Mouse (Mus musculus) myocyte (in vitro differentiated cells): Measurements from ENCODE around the gene Dnase1l2. TPM values are rescaled to one million over a fixed set of nuclear protein-coding genes. Genes with fewer than 3 reads are reported as not detected.

Source experiments
- H3K27me3 ChIP-seq: one replicate; pipeline ENCODE4 v1.6.1; 2011; ENCODE audit not compliant: control insufficient read depth, insufficient read depth, insufficient read length
- H3K36me3 ChIP-seq: one replicate; pipeline ENCODE4 v1.6.1; 2011; ENCODE audit not compliant: control insufficient read depth, insufficient read depth
- H3K4me2 ChIP-seq: one replicate; pipeline ENCODE4 v1.6.1; 2011; ENCODE audit warnings: low read depth, control low read depth
- H3K4me3 ChIP-seq: one replicate; pipeline ENCODE4 v1.5.1; 2011; ENCODE audit warnings: mild to moderate bottlenecking, control low read depth, moderate library complexity
- H3K79me2 ChIP-seq: one replicate; pipeline ENCODE4 v1.6.1; 2011; ENCODE audit not compliant: control insufficient read depth, insufficient read depth
- H3ac ChIP-seq: one replicate; pipeline ENCODE4 v1.6.1; 2011; ENCODE audit not compliant: control insufficient read depth, insufficient read length
- CEBPB ChIP-seq: IDR thresholded peaks from 2 replicates; pipeline ENCODE4 v1.6.1; 2011; ENCODE audit warnings: mild to moderate bottlenecking, moderate library complexity; ENCODE audit not compliant: poor library complexity, insufficient read depth, severe bottlenecking
- E2F4 ChIP-seq: IDR thresholded peaks from one replicate; pipeline ENCODE4 v1.6.1; 2011; ENCODE audit warnings: mild to moderate bottlenecking, control low read depth, moderate library complexity; ENCODE audit not compliant: insufficient read depth
- MAX ChIP-seq: IDR thresholded peaks from one replicate; pipeline ENCODE4 v1.6.1; 2011; ENCODE audit warnings: low read depth, mild to moderate bottlenecking, control low read depth
- MYOD1 ChIP-seq, 3 experiments: IDR thresholded peaks; one replicate each; pipeline ENCODE4 v1.6.1; 2011; ENCODE audit warnings: control low read depth in 2 of 3, low read depth in 2 of 3, mild to moderate bottlenecking in 2 of 3, moderate library complexity in 1 of 3; ENCODE audit not compliant: insufficient read length in 2 of 3, control insufficient read depth in 1 of 3
- MYOG ChIP-seq, 3 experiments: IDR thresholded peaks; one replicate each; pipeline ENCODE4 v1.6.1; 2011; ENCODE audit warnings: control low read depth in 2 of 3, low read depth in 2 of 3, mild to moderate bottlenecking in 2 of 3; ENCODE audit not compliant: insufficient read length in 2 of 3, control insufficient read depth in 1 of 3, insufficient read depth in 1 of 3
- POLR2A ChIP-seq: IDR thresholded peaks from one replicate; pipeline ENCODE4 v1.6.1; 2011; ENCODE audit warnings: low read depth, mild to moderate bottlenecking, control low read depth, moderate library complexity; ENCODE audit not compliant: insufficient read length
- POLR2AphosphoS2 ChIP-seq: IDR thresholded peaks from one replicate; pipeline ENCODE4 v1.6.1; 2011; ENCODE audit warnings: low read depth, control low read depth; ENCODE audit not compliant: insufficient read length
- REST ChIP-seq: IDR thresholded peaks from one replicate; pipeline ENCODE4 v1.6.1; 2011; ENCODE audit warnings: mild to moderate bottlenecking, control low read depth, moderate library complexity; ENCODE audit not compliant: insufficient read depth, insufficient read length
- SRF ChIP-seq: IDR thresholded peaks from one replicate; pipeline ENCODE4 v1.6.1; 2011; ENCODE audit warnings: low read depth; ENCODE audit not compliant: control insufficient read depth, insufficient read length
- TCF12 ChIP-seq: IDR thresholded peaks from one replicate; pipeline ENCODE4 v1.6.1; 2011; ENCODE audit warnings: mild to moderate bottlenecking, control low read depth; ENCODE audit not compliant: poor library complexity, insufficient read depth, severe bottlenecking
- TCF3 ChIP-seq: IDR thresholded peaks from one replicate; pipeline ENCODE4 v1.6.1; 2011; ENCODE audit warnings: low read depth, control low read depth; ENCODE audit not compliant: insufficient read length
- USF1 ChIP-seq: IDR thresholded peaks from one replicate; pipeline ENCODE4 v1.6.1; 2011; ENCODE audit warnings: low read depth, mild to moderate bottlenecking, control low read depth, moderate library complexity
- polyA plus RNA-seq: library from polyadenylated mRNA; unstranded; fragments of >200 nt; fragmentation: generic; extraction: Trizol; gene quantifications from one replicate; pipeline ENCODE4 v1.2.1, GENCODE M21; 2012; ENCODE audit warnings: missing spikeins

The Dnase1l2 gene
- polyA plus RNA-seq, 1 experiment: 1.0 TPM

DNA sequence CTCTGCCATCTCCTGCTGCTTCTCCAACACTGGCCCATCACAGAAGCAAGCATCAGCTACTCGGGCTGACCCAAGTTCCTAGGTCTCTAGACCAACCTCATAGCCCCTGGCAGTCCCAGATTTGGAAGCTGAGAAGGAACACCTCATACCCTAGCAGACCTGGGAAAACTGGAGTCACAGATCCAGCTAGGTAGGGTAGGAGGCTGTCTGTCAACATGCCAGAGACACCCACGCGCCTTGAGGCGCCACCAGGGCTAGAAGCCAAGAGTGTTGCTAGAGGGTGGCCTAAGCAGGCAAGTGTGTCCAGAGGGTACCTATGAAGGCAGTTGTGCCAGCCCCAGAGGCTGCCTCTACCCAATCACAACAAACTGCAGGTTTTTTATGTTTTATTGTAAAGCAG, 504 bp upstream of the Dnase1l2 start:
- Histone ChIP-seq H3K4me2 (no peak overlapping the region), H3K4me3 (no peak overlapping the region), H3K79me2 (no peaks in the 10 kb centered on the region)

DNA sequence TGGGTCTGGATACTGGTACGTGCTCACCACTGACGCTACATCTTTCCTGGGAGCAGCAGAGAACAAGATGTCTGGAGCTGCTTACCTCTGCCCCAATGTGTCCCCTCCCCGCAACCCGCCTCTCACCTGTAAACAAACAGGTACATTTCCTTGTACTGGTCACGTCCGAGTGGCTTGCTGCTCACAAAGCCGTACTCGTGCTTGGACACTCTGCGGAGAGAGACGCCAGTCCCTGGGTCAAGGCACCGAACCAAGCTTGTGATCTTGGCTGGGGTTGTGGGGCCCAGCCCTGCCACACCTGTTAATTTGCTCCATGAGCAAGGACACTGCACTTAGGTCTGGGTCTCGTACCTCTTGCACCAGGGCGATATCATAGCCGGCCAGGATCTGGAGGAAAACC, 798 bp downstream of the Dnase1l2 start:
- Histone ChIP-seq H3K4me2 (no peak overlapping the region), H3K27me3 (no peaks in the 10 kb centered on the region), H3K4me3 (no peak overlapping the region), H3ac (no peak overlapping the region), H3K36me3 (no peaks in the 10 kb centered on the region), H3K79me2 (no peaks in the 10 kb centered on the region)
- no peak for TF ChIP-seq SRF
- no peak for TF ChIP-seq TCF3
- TF ChIP-seq E2F4: no peak
- no peak for TF ChIP-seq MYOG (IDR thresholded peaks at IDR 0.05; ENCODE audit: control insufficient read depth in 1 of 3, insufficient read depth in 1 of 3, insufficient read length in 2 of 3, low read depth in 2 of 3)
- TF ChIP-seq USF1: no peak
- TF ChIP-seq POLR2AphosphoS2: no peak
- no peak for TF ChIP-seq POLR2A

More for the DNA sequence above, 504 bp upstream of the Dnase1l2 start:
- no peaks in the 10 kb centered on the region for H3K27me3 ChIP-seq
- H3K36me3 ChIP-seq: no peaks in the 10 kb centered on the region
- H3ac ChIP-seq: no peak overlapping the region
- TF ChIP-seq MAX: no peak
- no peak for TF ChIP-seq E2F4
- TF ChIP-seq MYOD1 (IDR thresholded peaks at IDR 0.05; ENCODE audit: control insufficient read depth in 1 of 3, insufficient read length in 2 of 3, low read depth in 2 of 3): no peak
- TF ChIP-seq SRF: no peak
- TF ChIP-seq TCF12: no peak
- no peak for TF ChIP-seq POLR2A
- TF ChIP-seq REST: no peak
- TF ChIP-seq POLR2AphosphoS2: no peak
- TF ChIP-seq TCF3: no peak
- TF ChIP-seq MYOG (IDR thresholded peaks at IDR 0.05; ENCODE audit: control insufficient read depth in 1 of 3, insufficient read depth in 1 of 3, insufficient read length in 2 of 3, low read depth in 2 of 3): no peak
- TF ChIP-seq CEBPB: no peak
- no peak for TF ChIP-seq USF1

GRCm38 (mm10) chr17:24441148-24441547, 1.8 kb downstream of the Dnase1l2 start:
- Histone ChIP-seq H3K4me2 (no peak overlapping the region), H3ac (no peak overlapping the region), H3K4me3 (no peak overlapping the region), H3K36me3 (no peaks in the 10 kb centered on the region), H3K79me2 (no peaks in the 10 kb centered on the region), H3K27me3 (no peaks in the 10 kb centered on the region)
- no peak for TF ChIP-seq USF1
- no peak for TF ChIP-seq REST
- no peak for TF ChIP-seq SRF
- TF ChIP-seq POLR2AphosphoS2: no peak
- no peak for TF ChIP-seq MYOD1 (IDR thresholded peaks at IDR 0.05; ENCODE audit: control insufficient read depth in 1 of 3, insufficient read length in 2 of 3, low read depth in 2 of 3)
- TF ChIP-seq POLR2A: no peak
- no peak for TF ChIP-seq CEBPB
- no peak for TF ChIP-seq MYOG (IDR thresholded peaks at IDR 0.05; ENCODE audit: control insufficient read depth in 1 of 3, insufficient read depth in 1 of 3, insufficient read length in 2 of 3, low read depth in 2 of 3)
- TF ChIP-seq E2F4: no peak
- no peak for TF ChIP-seq MAX
- TF ChIP-seq TCF12: no peak
- TF ChIP-seq TCF3: no peak

GRCm38 (mm10) chr17:24440377-24440776, 2.5 kb downstream of the Dnase1l2 start:
- Histone ChIP-seq H3K27me3 (no peaks in the 10 kb centered on the region), H3K4me3 (no peak overlapping the region), H3ac (no peak overlapping the region), H3K79me2 (no peaks in the 10 kb centered on the region), H3K4me2 (no peak overlapping the region), H3K36me3 (no peaks in the 10 kb centered on the region)
- no peak for TF ChIP-seq MYOG (IDR thresholded peaks at IDR 0.05; ENCODE audit: control insufficient read depth in 1 of 3, insufficient read depth in 1 of 3, insufficient read length in 2 of 3, low read depth in 2 of 3)
- TF ChIP-seq CEBPB: no peak
- no peak for TF ChIP-seq MAX
- TF ChIP-seq POLR2A: no peak
- no peak for TF ChIP-seq SRF
- TF ChIP-seq USF1: no peak

DNA sequence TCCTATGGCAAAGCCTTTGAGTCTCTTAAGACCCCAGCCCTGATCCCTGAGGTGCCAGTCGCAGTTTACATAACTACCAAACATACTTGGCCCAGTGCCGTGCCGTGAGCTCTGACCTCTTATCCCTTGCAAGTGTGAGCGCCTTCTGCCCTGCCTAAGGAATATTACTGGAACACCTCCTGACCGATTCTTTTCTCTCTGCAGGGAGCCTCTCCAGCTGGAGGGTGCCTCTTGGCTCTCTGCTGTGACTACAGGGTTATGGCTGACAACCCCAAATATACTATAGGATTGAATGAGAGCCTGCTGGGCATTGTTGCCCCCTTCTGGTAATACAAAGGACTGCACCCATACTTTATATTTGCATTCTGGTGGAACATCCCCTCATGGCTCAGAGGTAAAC, 5.9 kb downstream of the Dnase1l2 start:
- Histone ChIP-seq H3K4me3 (no peak overlapping the region), H3ac (no peak overlapping the region), H3K36me3 (peaks cover 5% of the 10 kb centered on the region), H3K27me3 (no peaks in the 10 kb centered on the region), H3K79me2 (no peaks in the 10 kb centered on the region), H3K4me2 (no peak overlapping the region)
- TF ChIP-seq SRF: no peak
- no peak for TF ChIP-seq MYOG (IDR thresholded peaks at IDR 0.05; ENCODE audit: control insufficient read depth in 1 of 3, insufficient read depth in 1 of 3, insufficient read length in 2 of 3, low read depth in 2 of 3)
- no peak for TF ChIP-seq MYOD1 (IDR thresholded peaks at IDR 0.05; ENCODE audit: control insufficient read depth in 1 of 3, insufficient read length in 2 of 3, low read depth in 2 of 3)
